Mouse (Mus musculus): ENCODE measurements around the gene Kcnq1. TPM values are rescaled to one million over a fixed set of nuclear protein-coding genes. Genes with fewer than 3 reads are reported as not detected.

Kcnq1 gene
- polyA plus RNA-seq, 1 experiment from 2014 or later: 9.6 TPM

GRCm38 (mm10) chr7:143159446-143159845 lies 53.3 kb downstream of the Kcnq1 start:
- Histone ChIP-seq H3K36me3 (ENCODE audit: control insufficient read depth, insufficient read depth, low read length) (no peaks in the 10 kb centered on the region), H3K9me3 (ENCODE audit: control insufficient read depth, low read length) (no peaks in the 10 kb centered on the region), H3K4me2 (ENCODE audit: low read depth, low read length) (no peak overlapping the region), H3K27ac (ENCODE audit: low read length) (no peak overlapping the region), H3K27me3 (ENCODE audit: control insufficient read depth, insufficient read depth, low read depth, low read length) (no peaks in the 10 kb centered on the region), H3K4me3 (ENCODE audit: low read length) (no peak overlapping the region), H3K4me1 (replicated peaks; ENCODE audit: control insufficient read depth, insufficient read depth, low read length) (peaks cover 7% of the 10 kb centered on the region), H3K9ac (ENCODE audit: low read length) (no peak overlapping the region)
- WGBS: 45% methylated on average over 11 of the region's 11 CpGs
- no peak for ATAC-seq (ENCODE audit: low read depth)

GRCm38 (mm10) chr7:143160057-143160456 lies 53.9 kb downstream of the Kcnq1 start:
- H3K4me2 ChIP-seq (ENCODE audit: low read depth, low read length): no peak overlapping the region
- no peak overlapping the region for H3K9ac ChIP-seq (ENCODE audit: low read length)
- no peak for ATAC-seq (ENCODE audit: low read depth)
- WGBS: 54% methylated on average over 5 of the region's 5 CpGs
- H3K9me3 ChIP-seq (ENCODE audit: control insufficient read depth, low read length): no peaks in the 10 kb centered on the region
- no peak overlapping the region for H3K4me3 ChIP-seq (ENCODE audit: low read length)
- H3K27me3 ChIP-seq (ENCODE audit: control insufficient read depth, insufficient read depth, low read depth, low read length): no peaks in the 10 kb centered on the region
- 0 out of 2 replicates have a peak, but pooled peaks cover 3% of the 10 kb centered on the region for H3K4me1 ChIP-seq (replicated peaks; ENCODE audit: control insufficient read depth, insufficient read depth, low read length)
- no peaks in the 10 kb centered on the region for H3K36me3 ChIP-seq (ENCODE audit: control insufficient read depth, insufficient read depth, low read length)
- no peak overlapping the region for H3K27ac ChIP-seq (ENCODE audit: low read length)

- Histone ChIP-seq H3K4me2 (ENCODE audit: low read depth, low read length) (no peak overlapping the region), H3K9me3 (ENCODE audit: control insufficient read depth, low read length) (no peaks in the 10 kb centered on the region), H3K27me3 (ENCODE audit: control insufficient read depth, insufficient read depth, low read depth, low read length) (no peaks in the 10 kb centered on the region), H3K4me3 (ENCODE audit: low read length) (no peak overlapping the region), H3K36me3 (ENCODE audit: control insufficient read depth, insufficient read depth, low read length) (no peaks in the 10 kb centered on the region), H3K9ac (ENCODE audit: low read length) (no peak overlapping the region), H3K4me1 (replicated peaks; ENCODE audit: control insufficient read depth, insufficient read depth, low read length) (no peaks in the 10 kb centered on the region), H3K27ac (ENCODE audit: low read length) (no peak overlapping the region)
- 64% methylated on average over 3 of the region's 3 CpGs for WGBS
- ATAC-seq (ENCODE audit: low read depth): no peak
Observed at GRCm38 (mm10) chr7:143162051-143162450, 55.9 kb downstream of the Kcnq1 start.

GRCm38 (mm10) chr7:143164074-143164473 lies 57.9 kb downstream of the Kcnq1 start:
- H3K9me3 ChIP-seq (ENCODE audit: control insufficient read depth, low read length): no peaks in the 10 kb centered on the region
- H3K4me2 ChIP-seq (ENCODE audit: low read depth, low read length): no peak overlapping the region
- H3K9ac ChIP-seq (ENCODE audit: low read length): no peak overlapping the region
- H3K36me3 ChIP-seq (ENCODE audit: control insufficient read depth, insufficient read depth, low read length): no peaks in the 10 kb centered on the region
- ATAC-seq (ENCODE audit: low read depth): no peak
- H3K27ac ChIP-seq (ENCODE audit: low read length): no peak overlapping the region
- no peak overlapping the region for H3K4me3 ChIP-seq (ENCODE audit: low read length)
- no peaks in the 10 kb centered on the region for H3K27me3 ChIP-seq (ENCODE audit: control insufficient read depth, insufficient read depth, low read depth, low read length)
- H3K4me1 ChIP-seq (replicated peaks; ENCODE audit: control insufficient read depth, insufficient read depth, low read length): no peaks in the 10 kb centered on the region

GRCm38 (mm10) chr7:143165687-143166265 lies 59.6 kb downstream of the Kcnq1 start:
- no peak overlapping the region for H3K4me2 ChIP-seq (ENCODE audit: low read depth, low read length)
- no peak overlapping the region for H3K9ac ChIP-seq (ENCODE audit: low read length)
- no peaks in the 10 kb centered on the region for H3K9me3 ChIP-seq (ENCODE audit: control insufficient read depth, low read length)
- no peaks in the 10 kb centered on the region for H3K36me3 ChIP-seq (ENCODE audit: control insufficient read depth, insufficient read depth, low read length)
- no peak overlapping the region for H3K4me3 ChIP-seq (ENCODE audit: low read length)
- no peak for ATAC-seq (ENCODE audit: low read depth)
- H3K27me3 ChIP-seq (ENCODE audit: control insufficient read depth, insufficient read depth, low read depth, low read length): no peaks in the 10 kb centered on the region
- WGBS: 64% methylated on average over 7 of the region's 7 CpGs
- H3K4me1 ChIP-seq (replicated peaks; ENCODE audit: control insufficient read depth, insufficient read depth, low read length): no peaks in the 10 kb centered on the region
- no peak overlapping the region for H3K27ac ChIP-seq (ENCODE audit: low read length)

- no peak overlapping the region for H3K9ac ChIP-seq (ENCODE audit: low read length)
- ATAC-seq (ENCODE audit: low read depth): no peak
- 71% methylated on average over 3 of the region's 3 CpGs for whole genome bisulfite sequencing
- H3K4me2 ChIP-seq (ENCODE audit: low read depth, low read length): no peak overlapping the region
- H3K27ac ChIP-seq (ENCODE audit: low read length): no peak overlapping the region
- no peaks in the 10 kb centered on the region for H3K27me3 ChIP-seq (ENCODE audit: control insufficient read depth, insufficient read depth, low read depth, low read length)
- no peaks in the 10 kb centered on the region for H3K9me3 ChIP-seq (ENCODE audit: control insufficient read depth, low read length)
- no peak overlapping the region for H3K4me3 ChIP-seq (ENCODE audit: low read length)
- H3K4me1 ChIP-seq (replicated peaks; ENCODE audit: control insufficient read depth, insufficient read depth, low read length): no peaks in the 10 kb centered on the region
- no peaks in the 10 kb centered on the region for H3K36me3 ChIP-seq (ENCODE audit: control insufficient read depth, insufficient read depth, low read length)
Observed at GRCm38 (mm10) chr7:143167275-143167674, 61.1 kb downstream of the Kcnq1 start.

DNA sequence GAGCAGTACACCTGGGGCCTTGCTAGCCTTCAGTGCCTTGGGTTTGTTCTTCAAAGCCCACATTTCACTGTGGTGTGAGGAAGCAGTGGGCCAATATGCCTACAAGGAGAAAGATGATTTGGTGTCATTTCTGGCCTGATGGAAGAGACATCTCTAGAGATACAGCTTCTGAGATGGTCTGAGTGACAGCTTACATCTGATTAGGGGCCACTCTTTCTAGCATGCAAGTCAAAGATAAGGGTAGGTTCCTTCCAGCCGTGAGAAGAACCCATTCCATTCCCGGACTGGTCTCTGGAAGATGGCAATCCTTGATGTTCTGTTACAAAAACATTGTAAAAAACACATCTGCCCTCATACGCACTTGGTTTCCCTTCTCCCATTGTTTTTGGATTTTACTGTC lies 63.2 kb downstream of the Kcnq1 start:
- no peaks in the 10 kb centered on the region for H3K27me3 ChIP-seq (ENCODE audit: control insufficient read depth, insufficient read depth, low read depth, low read length)
- no peaks in the 10 kb centered on the region for H3K9me3 ChIP-seq (ENCODE audit: control insufficient read depth, low read length)
- no peak overlapping the region for H3K4me2 ChIP-seq (ENCODE audit: low read depth, low read length)
- H3K4me3 ChIP-seq (ENCODE audit: low read length): no peak overlapping the region
- H3K36me3 ChIP-seq (ENCODE audit: control insufficient read depth, insufficient read depth, low read length): no peaks in the 10 kb centered on the region
- H3K27ac ChIP-seq (ENCODE audit: low read length): no peak overlapping the region
- no peak for ATAC-seq (ENCODE audit: low read depth)
- no peaks in the 10 kb centered on the region for H3K4me1 ChIP-seq (replicated peaks; ENCODE audit: control insufficient read depth, insufficient read depth, low read length)
- 81% methylated on average over 3 of the region's 3 CpGs for WGBS
- H3K9ac ChIP-seq (ENCODE audit: low read length): no peak overlapping the region

DNA sequence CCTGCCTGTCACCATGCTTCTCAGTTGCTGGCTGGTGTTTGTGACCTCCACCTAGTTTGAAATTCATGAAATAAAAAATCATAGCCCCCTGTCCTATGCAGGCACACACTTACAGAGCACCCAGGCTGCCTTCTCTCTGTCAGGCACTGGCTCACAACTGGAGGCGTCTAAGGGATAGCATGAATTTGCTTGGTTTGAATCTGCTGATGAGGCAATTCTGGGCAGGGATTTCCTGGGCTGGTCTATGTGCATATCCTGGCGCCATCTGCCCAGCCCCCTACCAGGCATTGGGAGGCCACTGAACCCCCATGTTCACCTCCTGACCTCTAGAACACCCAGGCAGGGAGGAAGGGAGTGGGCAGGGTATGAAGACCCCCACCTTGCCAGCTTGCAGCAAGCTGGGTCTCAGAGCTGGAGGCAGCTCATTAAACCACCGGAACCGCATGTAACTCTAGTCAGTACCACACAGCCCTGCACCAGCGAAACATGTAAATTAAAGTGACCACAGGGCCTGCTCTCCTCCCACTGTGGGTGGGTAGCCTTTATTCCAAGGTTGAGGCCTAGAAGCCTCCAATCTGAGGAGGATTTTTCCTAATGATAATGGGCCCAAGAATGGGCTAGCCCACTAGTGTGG lies 66.9 kb downstream of the Kcnq1 start:
- no peak overlapping the region for H3K4me3 ChIP-seq (ENCODE audit: low read length)
- no peaks in the 10 kb centered on the region for H3K27me3 ChIP-seq (ENCODE audit: control insufficient read depth, insufficient read depth, low read depth, low read length)
- H3K9ac ChIP-seq (ENCODE audit: low read length): no peak overlapping the region
- ATAC-seq (ENCODE audit: low read depth): no peak
- H3K36me3 ChIP-seq (ENCODE audit: control insufficient read depth, insufficient read depth, low read length): no peaks in the 10 kb centered on the region
- H3K9me3 ChIP-seq (ENCODE audit: control insufficient read depth, low read length): no peaks in the 10 kb centered on the region
- no peak overlapping the region for H3K4me2 ChIP-seq (ENCODE audit: low read depth, low read length)
- 70% methylated on average over 5 of the region's 5 CpGs for WGBS
- H3K27ac ChIP-seq (ENCODE audit: low read length): no peak overlapping the region
- no peaks in the 10 kb centered on the region for H3K4me1 ChIP-seq (replicated peaks; ENCODE audit: control insufficient read depth, insufficient read depth, low read length)

DNA sequence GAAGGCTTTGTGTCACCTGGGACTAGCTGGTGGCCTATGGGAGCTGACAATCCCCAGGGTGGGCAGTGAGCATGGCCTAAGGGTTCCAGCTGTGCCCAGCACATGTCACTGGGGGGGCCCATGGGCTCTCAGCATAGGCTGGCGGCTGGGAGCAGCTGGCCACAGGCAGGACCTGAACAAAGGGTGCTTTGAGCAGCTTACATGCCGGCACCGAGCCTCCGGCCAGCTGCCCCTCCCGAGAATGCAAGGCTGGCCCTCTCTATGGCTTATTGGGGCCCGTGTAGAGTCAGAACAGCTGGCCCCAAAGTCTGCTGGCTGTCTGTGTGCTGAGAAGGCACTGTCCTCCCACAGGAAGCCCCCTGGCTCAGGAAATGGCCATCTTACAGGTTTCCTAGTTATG lies 68.5 kb downstream of the Kcnq1 start:
- H3K4me1 ChIP-seq (replicated peaks; ENCODE audit: control insufficient read depth, insufficient read depth, low read length): 0 out of 2 replicates have a peak, but pooled peaks cover 3% of the 10 kb centered on the region
- no peaks in the 10 kb centered on the region for H3K9me3 ChIP-seq (ENCODE audit: control insufficient read depth, low read length)
- WGBS: 61% methylated on average over 6 of the region's 6 CpGs
- no peaks in the 10 kb centered on the region for H3K36me3 ChIP-seq (ENCODE audit: control insufficient read depth, insufficient read depth, low read length)
- H3K4me3 ChIP-seq (ENCODE audit: low read length): no peak overlapping the region
- H3K9ac ChIP-seq (ENCODE audit: low read length): no peak overlapping the region
- H3K4me2 ChIP-seq (ENCODE audit: low read depth, low read length): no peak overlapping the region
- H3K27me3 ChIP-seq (ENCODE audit: control insufficient read depth, insufficient read depth, low read depth, low read length): no peaks in the 10 kb centered on the region
- no peak overlapping the region for H3K27ac ChIP-seq (ENCODE audit: low read length)
- 0 out of 2 replicates have a peak, but pooled peaks have one; percentile 15 for ATAC-seq (ENCODE audit: low read depth)

Measured in lung, embryonic 16.5 days (tissue).